Mouse (Mus musculus) embryonic facial prominence, embryonic 13.5 days (tissue): ENCODE results near the gene Grik4. TPM values are rescaled to one million over a fixed set of nuclear protein-coding genes. Genes with fewer than 3 reads are reported as not detected.
A peak's percentile ranks its signal among the peaks of the same experiment; 100 is the strongest.

ENCODE experiments used
- ATAC-seq: fragments of 200-750 bp; cut with Nextera tagmentation; 2 replicates; pipeline ENCODE4 v1.8.0; 2017; ENCODE audit warnings: low read depth; ENCODE audit not compliant: insufficient number of reproducible peaks, insufficient read depth, low FRiP score, low TSS enrichment
- H3K27ac ChIP-seq: fragments of 300-500 bp; sonication (generic); 2 replicates; pipeline ENCODE4 v1.5.1; 2015; ENCODE audit warnings: moderate library complexity, mild to moderate bottlenecking, inconsistent platforms
- H3K27me3 ChIP-seq: fragments of 300-500 bp; sonication (generic); 2 replicates; pipeline ENCODE4 v1.6.1; 2015; ENCODE audit warnings: mild to moderate bottlenecking, inconsistent platforms
- H3K36me3 ChIP-seq: fragments of 300-500 bp; sonication (generic); 2 replicates; pipeline ENCODE4 v1.6.1; 2015; ENCODE audit warnings: mild to moderate bottlenecking, inconsistent platforms
- H3K4me1 ChIP-seq: fragments of 300-500 bp; sonication (generic); 2 replicates; pipeline ENCODE4 v1.6.1; 2015; ENCODE audit warnings: inconsistent platforms
- H3K4me2 ChIP-seq: fragments of 300-500 bp; sonication (generic); 2 replicates; pipeline ENCODE4 v1.6.1; 2015; ENCODE audit warnings: moderate library complexity, mild to moderate bottlenecking, inconsistent platforms
- H3K4me3 ChIP-seq: fragments of 300-500 bp; sonication (generic); 2 replicates; pipeline ENCODE4 v1.5.1; 2015; ENCODE audit warnings: mild to moderate bottlenecking, inconsistent platforms
- H3K9ac ChIP-seq: fragments of 300-500 bp; sonication (generic); 2 replicates; pipeline ENCODE4 v1.6.1; 2015; ENCODE audit warnings: mild to moderate bottlenecking, inconsistent platforms
- H3K9me3 ChIP-seq: fragments of 300-500 bp; sonication (generic); 2 replicates; pipeline ENCODE4 v1.6.1; 2016; ENCODE audit warnings: inconsistent platforms
- whole genome bisulfite sequencing: fragments of 180-500 bp; shearing (Covaris S2); methylation state at CpG from one replicate; pipeline ENCODE4 v1.1.7; 2015; ENCODE audit warnings: mixed read lengths; 5-methylcytosine and 5-hydroxymethylcytosine counted together
- polyA plus RNA-seq: library from polyadenylated mRNA; unstranded; fragments of >200 nt; fragmentation: Nextera tagmentation; extraction: Ambion mirVana; gene quantifications from 2 replicates; pipeline ENCODE4 v1.2.1, GENCODE M21; 2015

Grik4 gene
- polyA plus RNA-seq, 1 experiment from 2014 or later: 2.5 TPM

DNA sequence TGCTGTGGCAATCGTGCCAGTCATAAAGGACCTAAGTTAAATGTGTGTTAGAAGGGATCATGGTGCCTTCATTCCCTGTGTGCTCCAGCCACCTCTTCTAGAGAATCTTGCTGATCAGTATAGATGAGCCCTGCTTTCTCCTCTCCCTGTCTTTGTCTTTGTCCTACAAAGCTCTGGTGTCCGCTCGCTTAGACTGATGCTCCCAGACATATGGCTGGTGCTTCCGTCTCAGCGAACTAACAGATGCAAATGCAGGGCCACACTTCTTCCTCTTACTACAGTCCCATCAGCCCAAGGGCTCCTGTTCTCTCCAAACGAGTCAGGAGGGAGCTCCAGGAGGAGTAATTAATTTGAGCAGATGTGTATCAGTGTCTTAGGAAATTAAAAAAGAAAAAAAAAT is 71.4 kb downstream of the Grik4 start:
- no peak for ATAC-seq
- Histone ChIP-seq H3K27me3 (no peaks in the 10 kb centered on the region), H3K27ac (no peak overlapping the region), H3K4me1 (no peaks in the 10 kb centered on the region), H3K4me3 (no peak overlapping the region), H3K9me3 (no peaks in the 10 kb centered on the region), H3K36me3 (no peaks in the 10 kb centered on the region), H3K9ac (no peak overlapping the region), H3K4me2 (no peak overlapping the region)
- 78% methylated on average over 6 of the region's 6 CpGs for WGBS

DNA sequence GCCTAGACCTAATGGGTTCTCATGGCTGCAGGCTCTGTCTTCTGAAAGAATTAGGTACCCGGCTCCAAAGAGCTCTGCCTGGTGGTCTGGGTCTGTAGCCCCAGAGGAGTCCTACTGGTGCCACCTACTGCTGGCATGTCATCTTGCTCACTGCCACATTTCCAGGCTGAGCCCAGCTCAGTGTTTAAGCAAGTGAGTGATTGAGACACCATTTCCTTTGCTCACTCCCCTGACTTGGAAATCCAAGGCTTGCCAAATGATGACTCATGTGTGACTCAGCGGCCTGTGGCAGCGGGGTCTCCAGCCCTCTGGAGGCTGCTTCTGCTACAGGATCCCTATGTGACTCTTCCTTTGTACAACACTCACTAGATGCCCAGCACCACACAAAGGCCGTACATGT is 72.6 kb downstream of the Grik4 start:
- Histone ChIP-seq H3K36me3 (no peaks in the 10 kb centered on the region), H3K9ac (no peak overlapping the region), H3K4me3 (no peak overlapping the region), H3K27ac (no peak overlapping the region), H3K4me1 (no peaks in the 10 kb centered on the region), H3K4me2 (no peak overlapping the region), H3K9me3 (no peaks in the 10 kb centered on the region), H3K27me3 (no peaks in the 10 kb centered on the region)
- no peak for ATAC-seq
- WGBS: 81% methylated on average over 4 of the region's 4 CpGs

DNA sequence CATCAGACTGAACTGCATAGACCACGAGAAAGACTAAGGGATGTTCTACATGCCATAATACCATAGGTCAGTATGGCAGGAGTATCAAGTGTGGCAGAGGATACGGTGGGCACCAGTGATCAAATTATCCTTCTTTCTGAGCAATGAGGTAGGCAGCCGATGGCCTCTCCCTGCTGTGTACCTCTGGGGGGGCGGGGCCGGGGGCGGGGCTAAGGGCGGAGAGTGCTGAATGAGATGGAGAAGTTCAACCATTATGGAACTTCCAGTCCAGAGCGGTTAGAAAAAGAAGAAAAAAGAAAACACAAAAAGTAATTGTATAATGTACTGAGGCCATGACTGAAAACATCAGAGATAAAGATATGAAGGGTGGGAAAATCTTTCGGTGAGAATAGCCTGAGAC is 74.0 kb downstream of the Grik4 start:
- H3K4me2 ChIP-seq: no peak overlapping the region
- no peaks in the 10 kb centered on the region for H3K27me3 ChIP-seq
- peaks cover 10% of the 10 kb centered on the region for H3K4me1 ChIP-seq
- WGBS: 50% methylated on average over 9 of the region's 9 CpGs
- no peak overlapping the region for H3K27ac ChIP-seq
- H3K4me3 ChIP-seq: no peak overlapping the region
- no peaks in the 10 kb centered on the region for H3K36me3 ChIP-seq
- H3K9me3 ChIP-seq: no peaks in the 10 kb centered on the region
- no peak overlapping the region for H3K9ac ChIP-seq
- ATAC-seq: no peak

DNA sequence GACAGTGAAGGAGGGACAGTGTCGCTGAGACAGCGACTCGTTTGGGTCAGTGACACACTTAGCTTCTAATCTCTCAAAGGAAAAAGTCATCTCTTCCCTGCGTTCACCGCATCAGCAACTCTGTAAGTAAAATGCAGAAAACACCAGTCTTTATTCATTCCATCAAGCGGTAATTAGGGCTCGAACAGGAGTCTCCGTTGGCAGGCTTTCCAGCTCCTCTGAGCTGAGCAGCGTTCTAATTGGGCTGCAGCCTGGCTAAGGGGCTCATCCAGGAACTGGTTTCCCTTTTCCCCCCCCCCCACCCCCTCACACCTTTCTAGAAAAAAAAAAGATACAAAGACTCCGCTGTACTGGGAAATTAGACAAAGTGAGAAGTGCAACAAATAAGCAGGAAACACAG is 75.8 kb downstream of the Grik4 start:
- H3K4me1 ChIP-seq: peaks cover 22% of the 10 kb centered on the region
- H3K27me3 ChIP-seq: no peaks in the 10 kb centered on the region
- H3K27ac ChIP-seq: no peak overlapping the region
- 50% methylated on average over 10 of the region's 10 CpGs for WGBS
- H3K4me3 ChIP-seq: no peak overlapping the region
- H3K36me3 ChIP-seq: no peaks in the 10 kb centered on the region
- no peak overlapping the region for H3K4me2 ChIP-seq
- no peak for ATAC-seq
- no peaks in the 10 kb centered on the region for H3K9me3 ChIP-seq
- no peak overlapping the region for H3K9ac ChIP-seq

DNA sequence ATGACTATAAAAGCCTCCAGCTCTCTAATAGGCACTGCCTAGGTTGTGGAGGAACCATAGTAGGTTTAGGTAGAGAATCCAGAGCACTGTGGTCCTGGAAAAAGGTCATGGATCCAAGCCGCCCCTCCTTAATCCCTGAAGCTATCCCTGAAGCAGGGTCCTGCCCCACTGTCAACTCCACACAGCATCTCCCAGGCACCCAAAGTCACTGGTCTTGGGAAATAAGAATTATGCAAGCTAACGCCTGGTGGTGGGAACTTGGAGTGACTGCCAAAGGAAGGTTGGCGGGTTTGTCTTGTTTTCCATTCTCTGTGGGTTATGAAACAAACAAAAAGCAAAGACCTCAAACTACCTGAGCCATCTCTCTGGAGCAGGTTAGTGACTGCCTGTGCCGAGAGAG is 77.6 kb downstream of the Grik4 start:
- no peaks in the 10 kb centered on the region for H3K27me3 ChIP-seq
- no peaks in the 10 kb centered on the region for H3K36me3 ChIP-seq
- no peak overlapping the region for H3K4me2 ChIP-seq
- H3K9me3 ChIP-seq: no peaks in the 10 kb centered on the region
- WGBS: 85% methylated on average over 4 of the region's 4 CpGs
- H3K4me1 ChIP-seq: peaks cover 34% of the 10 kb centered on the region
- no peak overlapping the region for H3K9ac ChIP-seq
- ATAC-seq: no peak
- H3K4me3 ChIP-seq: no peak overlapping the region
- no peak overlapping the region for H3K27ac ChIP-seq

DNA sequence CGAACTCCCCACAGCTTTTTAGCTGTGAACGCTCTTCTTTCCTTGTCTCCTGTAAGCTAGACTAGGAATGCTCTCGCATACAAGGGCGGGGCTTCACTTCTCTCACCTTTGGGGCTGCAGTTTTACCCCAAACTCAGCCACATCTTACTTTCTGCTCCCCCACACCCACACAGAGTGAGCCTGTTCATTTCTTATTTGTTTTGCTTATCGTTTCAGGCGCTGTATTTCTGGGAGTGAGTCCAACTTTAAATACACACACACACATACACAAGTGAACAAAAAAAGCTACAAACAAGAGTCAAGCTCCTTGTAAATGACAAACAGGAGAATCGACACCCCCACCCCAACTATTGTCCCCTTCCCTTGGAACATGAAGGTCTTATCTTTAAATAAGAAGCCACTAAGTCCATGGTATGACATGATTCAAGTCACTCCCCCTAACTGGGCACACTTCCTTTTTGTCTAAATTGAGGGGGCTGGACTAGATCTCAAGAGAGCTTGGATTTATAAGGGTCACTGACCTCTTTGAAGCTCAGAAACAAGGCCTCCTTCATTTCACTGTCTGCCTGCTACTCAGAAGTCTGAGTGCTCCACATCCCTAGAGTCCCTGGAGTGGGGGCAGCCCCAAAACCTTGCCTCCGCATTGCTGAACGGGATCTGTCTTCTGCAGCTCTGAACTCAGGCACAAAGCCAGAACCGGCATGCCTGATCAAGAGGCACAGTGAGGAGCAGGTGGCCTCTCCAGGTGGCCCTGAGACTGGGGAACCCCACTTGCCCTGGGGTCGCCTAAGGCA is 79.1 kb downstream of the Grik4 start:
- Histone ChIP-seq H3K9me3 (no peaks in the 10 kb centered on the region), H3K4me1 (peaks cover 43% of the 10 kb centered on the region), H3K27me3 (no peaks in the 10 kb centered on the region), H3K36me3 (no peaks in the 10 kb centered on the region), H3K4me3 (no peak overlapping the region), H3K4me2 (no peak overlapping the region), H3K27ac (peak overlapping the region; percentile 48; the same call in 1 of the 2 replicates), H3K9ac (no peak overlapping the region)
- WGBS: 32% methylated on average over 11 of the region's 11 CpGs
- peak; percentile 59; the same call in 1 of the 2 replicates for ATAC-seq

DNA sequence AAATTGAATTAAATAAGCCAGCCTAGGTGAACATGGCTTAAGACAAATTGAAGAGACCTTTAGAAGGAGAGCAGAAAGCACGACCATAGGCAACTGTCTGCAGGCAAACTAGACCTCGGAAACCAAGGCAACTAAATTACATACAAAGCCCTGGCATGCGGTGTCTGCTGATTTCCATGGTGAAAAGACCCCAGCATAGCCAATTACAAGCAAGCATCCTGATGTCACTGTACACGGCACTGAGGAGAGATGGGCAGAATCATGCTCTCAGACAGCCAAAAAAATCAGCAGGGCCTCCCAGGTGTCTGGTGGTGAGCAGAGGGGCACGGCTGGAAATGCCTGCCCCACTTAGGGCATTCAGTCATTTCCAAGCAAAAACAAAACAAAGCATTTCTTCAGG is 80.9 kb downstream of the Grik4 start:
- Histone ChIP-seq H3K4me3 (no peak overlapping the region), H3K27me3 (no peaks in the 10 kb centered on the region), H3K9ac (no peak overlapping the region), H3K36me3 (no peaks in the 10 kb centered on the region), H3K4me2 (no peak overlapping the region), H3K27ac (no peak overlapping the region), H3K4me1 (peaks cover 47% of the 10 kb centered on the region), H3K9me3 (no peaks in the 10 kb centered on the region)
- no peak for ATAC-seq
- 50% methylated on average over 5 of the region's 5 CpGs for WGBS

DNA sequence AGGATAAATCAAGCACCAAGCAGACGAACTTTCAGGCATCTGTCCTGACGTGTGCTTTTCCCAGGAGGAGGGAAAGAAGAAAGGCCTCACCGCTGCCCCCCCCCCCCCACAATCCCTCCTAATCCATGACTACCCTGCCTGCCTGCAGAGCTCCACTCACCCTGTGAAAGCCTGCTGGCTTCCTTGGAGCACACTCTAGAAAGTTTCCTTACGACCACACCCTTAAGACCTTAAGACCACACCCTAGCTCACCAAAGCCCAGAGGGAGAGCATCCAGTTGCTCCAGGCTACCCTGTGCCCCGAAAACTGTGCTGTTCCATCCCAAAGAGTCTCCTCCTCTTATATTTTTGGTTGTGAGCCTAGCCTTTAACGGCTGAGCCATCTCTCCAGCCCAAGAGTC is 82.6 kb downstream of the Grik4 start:
- H3K27me3 ChIP-seq: no peaks in the 10 kb centered on the region
- H3K36me3 ChIP-seq: no peaks in the 10 kb centered on the region
- 56% methylated on average over 6 of the region's 6 CpGs for WGBS
- no peak for ATAC-seq
- no peak overlapping the region for H3K4me2 ChIP-seq
- H3K27ac ChIP-seq: no peak overlapping the region
- no peak overlapping the region for H3K4me3 ChIP-seq
- no peak overlapping the region for H3K9ac ChIP-seq
- no peaks in the 10 kb centered on the region for H3K9me3 ChIP-seq
- peaks cover 47% of the 10 kb centered on the region for H3K4me1 ChIP-seq

DNA sequence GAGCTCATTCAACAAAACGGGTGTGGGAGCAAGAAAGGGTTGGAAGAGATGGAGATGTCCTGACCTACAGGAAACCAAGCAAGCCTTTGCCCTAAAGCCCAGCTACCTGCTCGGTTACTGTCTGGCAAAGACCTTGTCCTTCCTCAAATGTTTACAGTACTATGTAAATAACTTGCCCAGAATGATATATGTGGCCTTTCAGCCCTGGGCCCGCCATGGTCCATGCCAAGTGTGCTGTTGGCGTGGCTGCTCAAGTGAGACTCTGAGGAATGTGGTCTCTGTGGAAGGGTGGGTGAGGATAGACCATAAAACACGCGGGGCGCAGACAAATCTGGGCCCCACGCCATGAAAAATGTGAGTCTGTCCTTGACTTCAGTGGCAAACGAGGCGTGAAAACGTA is 83.1 kb downstream of the Grik4 start:
- H3K4me3 ChIP-seq: no peak overlapping the region
- WGBS: 78% methylated on average over 11 of the region's 11 CpGs
- no peak overlapping the region for H3K27ac ChIP-seq
- H3K4me1 ChIP-seq: peaks cover 46% of the 10 kb centered on the region
- no peaks in the 10 kb centered on the region for H3K36me3 ChIP-seq
- no peaks in the 10 kb centered on the region for H3K9me3 ChIP-seq
- no peaks in the 10 kb centered on the region for H3K27me3 ChIP-seq
- H3K9ac ChIP-seq: no peak overlapping the region
- no peak overlapping the region for H3K4me2 ChIP-seq
- no peak for ATAC-seq

DNA sequence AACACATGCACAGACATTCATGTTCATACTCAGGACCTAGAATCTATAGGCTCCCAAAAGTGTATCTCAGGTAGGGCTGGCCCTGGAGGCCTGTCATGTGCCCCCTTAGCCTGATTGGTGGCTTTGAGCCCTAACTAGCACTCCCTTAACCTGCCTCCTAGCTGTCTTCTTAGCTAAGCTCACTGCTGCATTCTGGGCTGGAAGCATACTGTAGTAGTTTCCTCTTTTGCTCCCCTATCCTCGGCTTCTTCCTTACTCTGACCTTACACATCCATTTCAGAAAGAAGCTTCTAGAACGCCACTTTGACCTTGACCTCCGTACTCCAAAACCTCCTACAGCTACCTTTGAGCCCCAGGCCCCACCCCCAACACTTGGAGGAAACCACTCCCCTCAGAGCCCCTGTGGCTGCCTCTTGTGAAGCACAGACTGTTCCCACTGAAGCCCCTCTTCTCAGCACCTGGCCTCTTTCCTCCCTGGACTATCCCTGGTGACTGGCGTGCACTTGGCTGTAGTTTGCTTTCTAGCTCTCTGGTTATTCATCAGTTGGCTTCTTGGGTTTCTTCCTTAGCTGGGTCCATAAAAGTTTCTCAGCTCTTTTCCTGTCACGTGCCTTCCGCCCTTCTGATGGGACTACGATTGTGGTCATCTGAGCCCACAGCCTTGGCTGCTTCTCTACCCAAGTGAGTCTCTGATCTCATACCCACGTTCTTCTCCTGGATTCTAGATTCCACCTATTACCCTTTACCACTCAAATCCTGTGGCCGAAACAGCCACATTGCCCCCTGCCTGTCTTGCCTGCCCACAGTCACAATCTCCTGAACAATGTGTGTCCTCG is 84.1 kb downstream of the Grik4 start:
- H3K27ac ChIP-seq: no peak overlapping the region
- H3K4me1 ChIP-seq: peaks cover 35% of the 10 kb centered on the region
- no peak overlapping the region for H3K9ac ChIP-seq
- no peaks in the 10 kb centered on the region for H3K36me3 ChIP-seq
- H3K4me2 ChIP-seq: no peak overlapping the region
- no peak for ATAC-seq
- no peaks in the 10 kb centered on the region for H3K27me3 ChIP-seq
- WGBS: 79% methylated on average over 10 of the region's 10 CpGs
- H3K4me3 ChIP-seq: no peak overlapping the region
- H3K9me3 ChIP-seq: no peaks in the 10 kb centered on the region

DNA sequence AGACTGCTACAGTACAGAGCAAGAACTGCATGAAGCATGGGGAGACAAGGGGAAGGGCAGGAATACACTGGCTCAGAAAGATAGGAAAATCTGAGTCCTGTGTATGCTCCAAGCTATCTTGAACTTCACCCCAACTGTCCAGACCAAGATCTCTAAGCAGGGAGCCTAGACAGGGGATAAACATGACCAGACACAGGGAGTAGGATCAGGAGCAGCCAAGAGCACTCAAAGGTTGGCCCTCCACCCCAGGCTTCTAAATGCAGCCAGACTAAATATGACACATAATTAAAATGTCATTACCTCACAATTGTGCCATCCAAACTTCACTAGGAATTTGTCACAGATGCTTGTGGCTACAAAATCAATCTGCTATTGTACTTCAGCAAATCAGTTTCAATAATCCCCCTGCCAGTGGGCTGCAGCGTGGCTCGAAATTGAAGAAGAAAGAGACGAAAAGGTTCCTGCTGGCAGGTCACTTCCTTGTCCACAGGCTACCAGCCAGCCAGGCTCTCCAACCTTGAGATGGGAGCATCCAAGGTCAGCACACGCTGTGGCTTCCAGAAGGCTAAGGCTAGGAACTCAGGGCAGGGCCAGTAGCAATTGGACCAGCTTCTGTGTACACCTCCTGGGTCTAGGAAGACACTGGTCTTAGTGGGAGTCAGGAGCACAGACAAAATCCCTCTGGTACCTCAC is 85.1 kb downstream of the Grik4 start:
- Histone ChIP-seq H3K27me3 (no peaks in the 10 kb centered on the region), H3K4me2 (no peak overlapping the region), H3K9me3 (no peaks in the 10 kb centered on the region), H3K9ac (no peak overlapping the region), H3K4me3 (no peak overlapping the region), H3K27ac (no peak overlapping the region), H3K36me3 (no peaks in the 10 kb centered on the region), H3K4me1 (peaks cover 26% of the 10 kb centered on the region)
- no peak for ATAC-seq
- WGBS: 67% methylated on average over 4 of the region's 4 CpGs
